Mouse (Mus musculus) cerebellum, postnatal 4 days (tissue): ENCODE data around the gene E130218I03Rik.

ENCODE experiments used
- DNase-seq, 2 experiments: peaks; one replicate each; pipeline ENCODE4 v3.0.0; 2022; ENCODE audit warnings: low spot score in 2 of 2, mixed read lengths in 1 of 2

Gene E130218I03Rik

DNA sequence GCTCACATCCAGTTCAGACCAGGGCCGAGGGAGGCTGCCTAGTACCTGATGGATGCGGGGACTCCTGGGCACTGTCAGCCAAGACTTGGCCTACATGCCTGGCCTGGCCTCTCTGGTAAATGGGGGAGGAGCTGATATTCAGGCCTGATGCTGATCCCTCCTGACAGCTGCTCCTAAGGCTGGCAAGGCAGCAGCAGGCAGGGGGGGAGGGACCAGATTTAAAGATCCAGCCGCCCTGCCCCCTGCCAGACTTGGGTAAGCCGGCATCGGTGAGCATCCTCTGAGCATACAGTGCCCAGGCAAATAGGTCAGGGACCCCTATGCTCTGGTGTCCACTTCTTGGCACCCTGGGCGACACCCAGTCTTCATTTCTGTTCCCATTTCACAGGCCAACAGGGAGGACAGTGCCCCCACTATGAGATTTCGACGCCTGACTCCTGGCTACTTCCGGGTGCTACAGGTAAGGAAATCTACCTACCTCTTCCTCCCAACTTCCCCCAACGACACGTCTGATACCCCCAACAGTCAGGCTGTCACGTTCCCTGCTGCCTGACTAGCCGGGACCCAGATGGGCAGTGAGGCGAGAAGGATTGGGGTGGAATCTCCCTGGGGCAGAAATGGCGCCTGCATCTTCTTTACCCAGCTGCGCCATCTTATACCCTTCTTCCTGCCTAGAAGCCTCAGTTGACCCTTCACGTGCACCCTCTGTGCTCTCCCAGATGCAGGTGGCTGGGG, at the start of gene E130218I03Rik:
Gene E130218I03Rik, plus strand, starts transcription at position 147 of the 735 bp plus-strand sequence.
- DNase-seq: peak in 1 of 2 experiments; percentile 42

DNA sequence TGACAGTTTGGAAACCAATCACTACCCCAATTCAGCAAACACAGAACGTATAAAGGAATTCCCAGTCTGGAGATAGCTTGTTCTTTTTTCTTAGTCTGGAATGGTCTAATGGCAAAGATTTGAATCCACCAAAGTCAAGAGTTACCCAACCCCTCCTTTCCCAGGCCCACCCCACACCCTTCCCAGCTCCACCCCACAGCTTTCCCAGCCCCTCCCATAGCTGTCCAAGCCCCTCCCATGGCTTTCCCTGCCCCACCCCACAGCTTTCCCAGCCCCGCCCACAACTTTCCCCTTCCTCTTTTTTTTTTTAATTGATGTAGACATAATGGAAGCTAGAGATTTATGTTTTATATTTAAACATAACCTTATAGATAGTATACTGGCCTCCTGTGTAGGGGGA, 44.1 kb upstream of the E130218I03Rik start:
- no peak for DNase-seq

DNA sequence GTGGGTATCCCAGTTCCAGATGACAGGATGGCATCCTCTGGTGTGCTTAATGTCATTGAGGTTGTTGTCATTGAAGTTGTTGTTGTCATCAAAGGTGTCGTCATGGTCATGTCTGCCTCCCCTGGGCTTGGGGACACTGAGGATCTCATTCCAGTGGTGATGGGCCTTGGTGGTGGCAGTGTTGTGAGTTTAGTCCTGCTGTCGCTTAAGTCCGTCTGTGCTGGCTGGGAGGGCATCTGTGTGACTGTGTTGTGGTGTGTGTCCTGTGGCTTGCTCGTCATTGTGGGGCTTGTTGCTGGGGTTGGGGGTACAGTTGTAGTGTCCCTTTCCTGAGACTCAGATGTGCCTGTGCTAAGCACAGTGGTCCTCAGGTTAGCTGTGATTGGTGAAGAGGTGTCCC, 40.6 kb upstream of the E130218I03Rik start, which contains the start of gene Gm7534:
Gene Gm7534, minus strand, starts transcription at position 101 of the 400 bp plus-strand sequence.
- no peak for DNase-seq

DNA sequence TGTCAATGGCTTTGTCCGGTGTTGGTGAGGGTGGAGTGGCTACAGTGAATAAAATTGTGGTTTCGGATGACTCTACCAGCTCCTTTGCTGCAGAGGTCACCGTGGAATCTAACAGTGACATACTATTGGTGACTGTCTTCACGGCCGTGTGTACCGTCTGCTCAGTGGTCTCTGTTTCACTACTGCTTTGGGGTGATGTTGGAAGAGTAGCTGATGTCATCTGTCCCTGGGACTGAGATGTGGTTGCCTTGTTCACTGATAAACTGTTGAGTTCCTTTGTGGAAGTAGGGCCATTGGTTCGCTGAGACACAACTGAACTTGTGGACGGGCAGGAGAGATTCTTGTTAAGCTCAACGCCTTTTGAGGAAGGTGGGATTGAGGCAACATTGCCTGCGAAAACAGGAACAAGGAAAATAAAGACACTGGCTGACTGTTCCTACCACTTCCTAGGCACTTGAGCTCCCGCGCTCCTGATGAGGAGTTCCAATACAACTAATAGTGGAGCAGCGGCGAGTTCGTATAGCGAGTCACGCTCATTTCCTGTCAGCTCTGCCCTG, 40.0 kb upstream of the E130218I03Rik start:
- no peak for DNase-seq

DNA sequence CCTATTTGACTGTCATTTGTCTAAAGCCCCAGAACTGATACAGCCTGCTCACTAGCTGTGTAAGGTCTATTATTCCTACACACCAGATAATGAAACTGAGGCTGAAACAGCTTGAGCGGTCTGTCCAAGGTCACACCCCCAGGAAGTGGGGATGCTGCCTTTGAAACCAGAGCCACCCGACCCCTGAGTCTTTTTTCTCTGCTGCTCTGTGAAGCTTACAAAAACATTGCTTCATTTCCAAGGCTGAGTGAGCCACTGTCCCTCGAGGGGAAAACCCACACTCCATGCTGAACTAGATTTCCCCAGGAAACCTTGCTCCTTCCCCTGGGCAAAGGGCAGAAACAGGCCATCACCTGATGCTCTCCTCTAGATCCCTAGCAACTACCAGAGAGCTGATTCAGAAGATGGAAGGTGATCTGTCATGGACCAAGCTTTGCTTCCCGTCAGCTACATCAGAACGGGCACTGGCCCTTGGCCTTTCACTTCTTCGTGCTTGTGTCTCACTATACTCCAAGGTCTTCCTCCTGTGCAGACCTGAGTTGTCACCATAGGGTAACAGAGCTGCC, 36.9 kb upstream of the E130218I03Rik start:
- DNase-seq: no peak

DNA sequence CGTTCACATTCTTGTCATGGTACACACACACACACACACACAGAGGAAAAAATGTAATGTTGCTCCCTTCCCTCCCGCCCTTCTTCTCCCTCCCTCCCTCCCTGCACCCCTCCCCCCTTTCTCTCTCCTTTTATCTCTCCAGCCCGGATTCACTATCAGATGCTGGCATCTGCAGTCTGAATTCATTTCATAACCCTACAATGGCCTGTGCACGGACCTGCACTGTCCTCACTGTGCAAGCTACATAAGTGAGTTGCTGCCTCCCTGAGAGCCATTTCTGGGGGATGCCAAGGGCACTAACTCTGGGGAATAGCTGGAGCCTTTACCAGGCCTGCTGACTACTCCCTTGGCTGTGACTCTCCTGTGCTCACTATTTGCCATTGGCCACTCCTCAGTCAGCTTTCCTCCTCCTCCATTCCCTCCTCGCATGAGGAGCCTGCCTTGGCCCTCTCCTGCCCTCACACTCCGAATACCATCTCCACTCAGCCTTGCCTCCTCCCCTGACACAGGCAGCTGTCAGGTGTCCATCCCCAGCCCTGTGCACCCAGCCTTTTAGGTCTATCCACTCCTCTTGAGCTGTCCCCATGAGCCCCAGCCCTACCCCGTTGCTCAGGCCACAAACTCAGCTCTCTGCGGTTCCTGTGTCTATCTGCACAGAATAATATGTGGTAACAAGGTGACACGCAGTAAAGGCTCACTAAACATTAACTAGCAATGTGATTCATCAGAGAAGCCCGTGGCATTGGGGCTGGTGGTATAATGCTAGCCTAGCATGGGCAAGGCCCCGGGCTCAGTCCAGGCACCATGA, 20.5 kb upstream of the E130218I03Rik start:
- DNase-seq: no peak

DNA sequence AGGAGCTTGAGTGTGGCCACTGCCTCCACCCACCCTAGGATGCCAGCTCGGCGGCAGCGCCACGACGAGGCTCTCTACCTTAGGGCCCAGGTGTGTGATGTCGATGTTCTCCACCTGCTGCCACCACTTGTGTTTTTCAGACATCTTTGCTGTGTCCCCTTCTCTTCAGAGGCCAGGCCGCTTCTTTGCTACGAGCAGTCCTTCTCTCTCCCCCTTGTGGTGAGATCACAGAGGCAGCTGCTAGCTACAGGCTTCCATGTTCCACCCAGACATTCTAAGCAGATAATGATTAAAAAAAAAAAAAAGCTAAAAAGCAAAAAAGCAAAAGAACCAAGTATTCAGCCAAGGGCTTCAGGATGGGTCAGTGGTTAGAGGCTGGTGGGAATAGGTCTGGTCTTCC, 16.3 kb upstream of the E130218I03Rik start, which contains the start of gene Catsper4:
Gene Catsper4, minus strand, starts transcription at position 190 of the 400 bp plus-strand sequence.
- no peak for DNase-seq

DNA sequence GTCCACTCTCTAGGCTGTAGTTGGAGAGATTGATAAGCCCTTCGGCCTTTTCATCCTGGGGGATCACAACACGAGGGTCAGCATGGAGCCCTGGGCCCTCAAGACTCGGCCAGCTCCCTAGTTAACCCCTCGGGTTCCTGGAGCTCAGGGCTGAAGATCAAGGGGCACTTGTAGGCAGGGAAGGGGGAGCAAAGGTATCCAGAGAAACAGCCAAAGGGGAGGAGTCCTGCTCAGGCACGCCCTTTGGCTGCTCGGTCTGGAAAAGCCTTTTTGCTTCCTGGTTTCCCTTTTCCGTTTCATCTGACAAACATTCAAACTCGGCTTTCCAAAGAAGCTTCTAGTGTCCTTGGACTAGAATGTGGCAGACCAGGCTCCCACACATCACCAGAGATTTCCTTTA, 13.0 kb upstream of the E130218I03Rik start:
- DNase-seq: no peak

DNA sequence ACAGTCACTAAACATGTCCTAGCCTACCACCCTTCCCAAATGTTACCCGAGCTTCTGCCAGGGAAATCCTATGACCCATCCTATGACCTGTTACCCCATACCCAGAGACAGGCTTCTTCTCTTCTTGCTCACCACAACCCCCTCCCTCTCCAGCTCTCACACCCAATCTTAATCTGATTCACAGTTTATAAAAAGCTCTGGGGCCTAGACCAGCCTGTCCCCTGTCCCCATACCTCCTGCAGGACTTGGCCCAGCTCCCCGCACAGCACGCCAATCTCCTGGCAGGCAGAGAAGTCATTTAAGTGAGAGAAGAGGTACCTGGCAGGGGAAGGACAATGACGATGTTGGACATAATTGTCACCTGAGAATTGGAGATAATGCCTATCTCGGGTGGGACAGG, 8.6 kb upstream of the E130218I03Rik start:
- no peak for DNase-seq

DNA sequence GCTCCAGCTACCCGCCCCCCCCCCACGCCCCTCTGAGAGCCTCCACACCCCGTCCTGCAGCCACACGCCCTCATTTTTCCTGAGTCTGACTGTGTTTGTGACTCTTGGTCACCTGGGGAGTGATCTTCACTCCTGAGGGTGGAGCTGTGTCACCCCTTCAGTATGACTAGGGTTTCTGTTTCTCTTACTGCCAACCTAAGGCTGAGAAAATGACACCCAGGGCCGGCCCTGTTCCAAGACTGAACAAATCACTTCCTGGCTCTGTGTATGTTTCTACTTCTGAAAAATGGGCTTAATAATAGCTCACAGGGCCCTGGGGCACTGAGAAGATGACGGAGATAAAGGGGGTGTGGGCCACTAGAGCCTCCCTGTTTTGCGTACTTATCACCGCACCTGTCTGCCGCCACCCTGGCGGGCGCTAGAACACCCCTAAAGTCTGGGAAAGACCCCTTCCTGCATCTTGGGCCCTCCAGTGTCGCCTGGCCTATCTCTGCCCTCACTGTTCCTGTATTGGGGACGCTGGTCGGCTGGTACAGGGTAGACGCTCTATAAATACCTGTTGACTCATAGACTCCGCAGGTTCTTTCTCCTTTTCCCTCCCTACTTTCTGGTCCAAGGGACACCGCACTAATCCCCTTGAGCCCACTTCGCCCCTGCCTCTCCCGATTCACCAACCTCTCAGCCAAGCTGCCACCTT, 5.7 kb upstream of the E130218I03Rik start:
- DNase-seq: no peak

DNA sequence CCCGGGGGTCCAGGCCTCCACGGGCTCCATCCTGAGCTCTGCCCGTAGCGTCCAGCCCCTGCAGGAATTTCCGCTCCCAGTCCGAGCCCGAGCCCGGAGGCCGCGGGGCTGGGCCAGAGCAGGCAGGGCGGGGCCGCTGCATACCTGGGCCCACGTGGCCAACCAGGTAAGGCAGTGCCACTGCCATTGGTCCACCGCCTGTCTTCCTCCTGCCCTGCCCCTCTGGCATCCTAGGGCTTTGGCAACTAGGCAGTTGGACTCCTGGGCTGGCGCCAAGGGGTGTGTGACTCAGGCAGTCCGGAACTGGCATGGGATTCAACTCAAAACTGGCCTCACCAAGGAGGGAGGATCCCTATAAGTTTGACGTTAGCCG, 5.2 kb upstream of the E130218I03Rik start, which contains the start of gene Cnksr1:
Gene Cnksr1, minus strand, starts transcription at position 121 of the 373 bp plus-strand sequence.
- DNase-seq: peak in 1 of 2 experiments; percentile 55

DNA sequence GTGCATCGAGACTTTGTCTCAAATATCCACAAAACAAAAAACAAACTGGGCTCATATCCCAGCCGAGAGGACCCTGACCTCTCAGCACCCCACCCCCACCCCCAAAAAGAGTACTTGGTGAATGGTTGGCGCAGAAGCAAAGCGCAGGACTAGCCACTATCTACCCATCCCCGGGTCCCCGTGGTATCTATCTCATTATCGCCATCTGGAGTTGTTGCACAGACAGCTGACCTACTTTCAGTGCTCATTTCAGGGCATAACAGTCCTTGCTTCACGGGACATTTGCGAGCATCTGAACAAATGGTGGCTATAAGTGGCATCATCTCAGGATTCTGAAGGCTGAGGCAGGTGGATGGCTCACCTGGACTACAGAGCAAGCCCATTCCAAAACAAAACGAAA, 4.8 kb upstream of the E130218I03Rik start:
- no peak for DNase-seq

DNA sequence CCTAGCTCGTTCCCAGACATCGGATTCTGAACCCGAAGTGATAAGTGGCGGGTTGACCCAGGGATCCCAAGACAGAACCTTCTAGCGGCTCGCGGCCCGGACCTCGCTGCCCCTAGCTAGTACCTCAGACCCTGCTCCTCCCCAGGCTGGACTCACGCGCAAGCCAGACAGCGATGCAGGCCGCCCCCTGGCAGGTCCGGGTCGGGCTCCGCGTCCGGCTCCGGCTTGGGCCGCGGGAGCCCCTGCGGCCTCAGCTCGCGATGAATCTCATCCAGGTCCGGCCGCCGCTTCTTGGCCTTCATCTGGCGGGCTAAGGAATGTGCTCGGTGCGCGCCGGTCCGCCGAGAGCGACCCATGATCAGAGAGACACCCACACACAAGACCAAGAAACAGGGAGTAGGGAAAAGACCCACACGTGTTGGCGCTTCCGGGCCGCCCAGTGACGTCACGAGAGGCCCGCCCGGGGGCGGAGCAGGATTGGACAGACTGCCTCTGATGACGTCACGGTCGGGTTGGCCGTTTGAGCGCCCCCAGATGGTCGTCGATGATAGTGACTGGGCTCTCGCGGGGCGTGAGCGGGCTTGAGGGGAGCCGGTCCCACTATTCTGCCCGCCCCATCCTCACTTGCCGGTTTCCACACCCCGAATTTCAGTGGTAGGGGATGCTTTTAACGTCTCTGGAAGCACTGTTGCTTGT, 1.8 kb downstream of the E130218I03Rik start, which contains the start of gene Zfp593:
Gene Zfp593, minus strand, starts transcription at position 445 of the 696 bp plus-strand sequence.
- DNase-seq: peak; percentile 94 to 97

DNA sequence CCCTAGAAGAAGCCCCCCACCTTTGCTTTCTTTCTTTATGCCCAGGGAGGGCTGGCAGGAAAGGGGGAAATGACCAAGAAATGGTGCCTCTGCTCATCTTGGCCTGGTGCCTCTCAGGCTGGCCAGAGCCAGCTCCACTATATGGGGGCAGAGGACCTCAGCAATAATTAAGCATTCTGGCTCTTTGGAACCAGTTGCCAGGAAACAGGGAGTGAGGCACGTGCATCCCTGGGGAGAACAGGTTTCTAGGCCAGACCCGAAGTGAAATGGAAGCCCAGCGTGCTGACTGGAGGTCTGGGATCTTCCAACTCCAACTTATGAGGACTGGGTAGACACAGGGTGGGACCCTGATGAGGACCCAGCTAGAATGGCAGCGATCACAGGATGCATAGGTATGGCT, 2.8 kb downstream of the E130218I03Rik start:
- DNase-seq: peak in 1 of 2 experiments; percentile 30

DNA sequence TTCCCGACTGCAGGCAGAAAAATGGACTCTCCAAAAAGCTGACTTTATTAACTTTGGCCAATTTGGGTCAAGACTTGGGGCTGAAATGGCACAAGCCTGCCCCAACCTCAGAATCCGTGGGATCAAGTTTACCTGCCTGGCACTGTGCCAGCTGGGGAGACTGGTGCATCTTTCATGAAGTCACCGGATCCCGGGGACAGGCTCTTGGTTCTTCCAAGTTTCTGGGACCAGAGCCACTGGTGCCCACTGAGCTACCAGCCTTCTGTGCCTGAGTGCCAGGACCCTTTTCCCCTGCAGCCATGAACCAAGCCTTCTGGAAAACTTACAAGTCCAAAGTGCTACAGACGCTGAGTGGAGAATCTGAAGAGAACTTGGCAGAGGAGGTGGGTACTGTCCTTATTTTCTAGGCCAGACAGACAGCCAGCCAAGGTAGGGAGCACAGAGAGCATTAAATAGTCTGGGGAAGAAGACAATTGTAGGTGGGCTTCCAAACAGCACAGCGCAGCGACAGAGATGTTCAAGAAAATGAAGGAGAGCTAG, 3.3 kb downstream of the E130218I03Rik start, which contains the start of gene Gm30191:
Gene Gm30191, plus strand, starts transcription at position 217 of the 540 bp plus-strand sequence.
- DNase-seq: peak in 1 of 2 experiments; percentile 27

DNA sequence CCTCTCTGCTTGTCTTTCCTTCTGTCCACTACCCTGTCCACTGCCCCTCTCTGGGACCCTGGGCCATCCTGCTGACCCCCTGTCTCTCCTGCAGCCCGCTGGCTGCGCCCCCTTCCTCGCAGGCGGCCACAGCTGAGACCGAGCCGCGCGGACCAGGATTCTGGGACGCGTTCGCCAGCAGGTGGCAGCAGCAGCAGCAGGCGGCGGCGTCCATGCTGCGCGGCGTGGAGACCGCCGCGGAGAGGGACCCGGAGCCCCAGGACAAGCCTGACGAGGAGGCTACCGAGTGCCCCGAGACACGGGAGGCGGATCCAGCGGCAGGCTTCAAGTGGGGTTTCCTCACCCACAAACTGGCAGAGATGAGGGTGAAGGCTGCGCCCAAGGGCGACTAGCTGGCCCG, 6.2 kb downstream of the E130218I03Rik start:
- peak; percentile 52 to 79 for DNase-seq

DNA sequence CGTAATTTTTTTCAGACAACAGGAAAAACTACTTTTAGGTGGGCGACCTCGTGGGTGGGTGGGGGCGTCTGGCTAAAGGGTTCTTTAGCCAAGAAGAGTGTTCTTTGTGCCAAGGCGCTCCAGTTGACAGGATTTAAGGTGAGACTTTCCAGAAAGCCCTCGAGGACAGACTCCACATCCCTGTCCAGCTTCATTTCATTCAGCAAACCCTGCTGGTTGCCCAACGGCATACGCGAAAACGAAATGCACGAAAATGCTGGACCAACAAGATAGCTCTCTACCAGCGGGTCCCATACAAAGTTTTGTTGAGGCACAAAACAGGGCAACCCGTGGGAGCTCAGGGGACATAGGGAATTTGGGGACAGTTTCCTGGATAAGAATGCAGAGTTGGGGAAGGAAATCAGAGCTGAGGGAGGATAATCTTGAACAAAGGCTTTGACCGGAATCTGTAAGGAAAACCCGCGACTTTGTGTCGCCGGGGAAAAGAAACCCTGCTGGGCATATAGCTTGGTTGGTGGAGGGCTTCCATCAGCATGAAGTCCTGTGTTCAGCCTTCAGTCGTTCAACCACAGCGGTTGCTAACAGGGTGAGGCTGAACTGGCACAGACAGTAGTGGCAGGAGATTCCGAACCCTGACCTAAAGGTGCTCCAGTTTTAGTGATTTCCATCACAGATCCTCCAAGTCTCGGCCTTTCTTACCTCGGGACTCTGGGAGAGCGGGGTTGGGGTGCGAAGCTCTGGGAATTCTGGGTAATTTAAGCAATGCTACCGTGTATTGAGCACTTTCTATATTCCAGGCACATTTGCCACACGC, 6.9 kb downstream of the E130218I03Rik start:
- no peak for DNase-seq

DNA sequence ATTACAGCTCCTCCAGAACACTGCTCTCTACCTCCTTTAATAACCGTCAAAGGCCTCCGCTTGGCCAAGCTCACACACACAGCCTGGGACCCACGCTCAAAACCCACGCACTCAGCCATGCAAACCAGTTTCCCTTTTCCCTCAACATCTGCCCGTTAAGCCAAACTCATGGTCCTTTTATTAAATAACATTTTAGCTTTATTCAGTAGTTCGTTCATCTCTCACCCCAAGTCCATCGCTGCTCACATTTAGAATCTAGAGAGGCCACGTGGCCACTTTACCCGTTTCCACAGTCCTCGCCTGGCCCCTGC, 7.4 kb downstream of the E130218I03Rik start:
- DNase-seq: no peak
